Mouse (Mus musculus) neural tube, embryonic 15.5 days (tissue): ENCODE data around the gene Nckap5l. TPM values are rescaled to one million over a fixed set of nuclear protein-coding genes. Genes with fewer than 3 reads are reported as not detected.

Experiments
- ATAC-seq: fragments of 200-750 bp; cut with Nextera tagmentation; 2 replicates; pipeline ENCODE4 v1.8.0; 2017; ENCODE audit warnings: mild to moderate bottlenecking, moderate TSS enrichment, moderate library complexity; ENCODE audit not compliant: low FRiP score
- H3K27ac ChIP-seq: fragments of 300-500 bp; sonication (generic); replicated peaks from 2 replicates; pipeline ENCODE4 v1.5.1; 2015; ENCODE audit warnings: mild to moderate bottlenecking, inconsistent platforms
- H3K27me3 ChIP-seq: fragments of 300-500 bp; sonication (generic); replicated peaks from 2 replicates; pipeline ENCODE4 v1.6.1; 2015; ENCODE audit warnings: inconsistent platforms
- H3K36me3 ChIP-seq: fragments of 300-500 bp; sonication (generic); 2 replicates; pipeline ENCODE4 v1.6.1; 2015; ENCODE audit warnings: inconsistent platforms
- H3K4me1 ChIP-seq: fragments of 300-500 bp; sonication (generic); 2 replicates; pipeline ENCODE4 v1.6.1; 2015; ENCODE audit warnings: inconsistent platforms
- H3K4me2 ChIP-seq: fragments of 300-500 bp; sonication (generic); 2 replicates; pipeline ENCODE4 v1.6.1; 2015; ENCODE audit warnings: inconsistent platforms, mild to moderate bottlenecking, moderate library complexity
- H3K4me3 ChIP-seq: fragments of 300-500 bp; sonication (generic); replicated peaks from 2 replicates; pipeline ENCODE4 v1.5.1; 2015; ENCODE audit warnings: mild to moderate bottlenecking, inconsistent platforms
- H3K9ac ChIP-seq: fragments of 300-500 bp; sonication (generic); replicated peaks from 2 replicates; pipeline ENCODE4 v1.6.1; 2015; ENCODE audit warnings: mild to moderate bottlenecking, inconsistent platforms
- H3K9me3 ChIP-seq: fragments of 300-500 bp; sonication (generic); replicated peaks from 2 replicates; pipeline ENCODE4 v1.6.1; 2016; ENCODE audit warnings: inconsistent platforms
- WGBS: fragments of 180-500 bp; shearing (Covaris S2); methylation state at CpG from one replicate; pipeline ENCODE4 v1.1.7; 2015; ENCODE audit warnings: mixed read lengths; 5-methylcytosine and 5-hydroxymethylcytosine counted together
- polyA plus RNA-seq: library from polyadenylated mRNA; unstranded; fragments of >200 nt; fragmentation: Nextera tagmentation; extraction: Ambion mirVana; gene quantifications from 2 replicates; pipeline ENCODE4 v1.2.1, GENCODE M21; 2015

Nckap5l gene
- polyA plus RNA-seq, 1 experiment from 2014 or later, result 13.0 TPM

- 91% methylated on average over 15 of the region's 15 CpGs for WGBS
- Histone ChIP-seq H3K27me3 (no peaks in the 10 kb centered on the region), H3K4me1 (no peaks in the 10 kb centered on the region), H3K4me3 (no peak overlapping the region), H3K27ac (no peak overlapping the region), H3K9ac (no peak overlapping the region), H3K36me3 (peaks cover 78% of the 10 kb centered on the region), H3K4me2 (no peak overlapping the region), H3K9me3 (no peaks in the 10 kb centered on the region)
- no peak for ATAC-seq
Measured at GRCm38 (mm10) chr15:99406986-99407570, 50.5 kb downstream of the Nckap5l start.

- Histone ChIP-seq H3K4me2 (no peak overlapping the region), H3K4me1 (0 out of 2 replicates have a peak, but pooled peaks cover 3% of the 10 kb centered on the region), H3K9me3 (no peaks in the 10 kb centered on the region), H3K27ac (no peak overlapping the region; the same call in 1 of the 2 replicates), H3K36me3 (peaks cover 75% of the 10 kb centered on the region), H3K27me3 (no peaks in the 10 kb centered on the region), H3K9ac (no peak overlapping the region), H3K4me3 (no peak overlapping the region)
- ATAC-seq, result no peak
- 89% methylated on average over 9 of the region's 9 CpGs for WGBS
Measured at GRCm38 (mm10) chr15:99405150-99405549, 52.4 kb downstream of the Nckap5l start.

DNA sequence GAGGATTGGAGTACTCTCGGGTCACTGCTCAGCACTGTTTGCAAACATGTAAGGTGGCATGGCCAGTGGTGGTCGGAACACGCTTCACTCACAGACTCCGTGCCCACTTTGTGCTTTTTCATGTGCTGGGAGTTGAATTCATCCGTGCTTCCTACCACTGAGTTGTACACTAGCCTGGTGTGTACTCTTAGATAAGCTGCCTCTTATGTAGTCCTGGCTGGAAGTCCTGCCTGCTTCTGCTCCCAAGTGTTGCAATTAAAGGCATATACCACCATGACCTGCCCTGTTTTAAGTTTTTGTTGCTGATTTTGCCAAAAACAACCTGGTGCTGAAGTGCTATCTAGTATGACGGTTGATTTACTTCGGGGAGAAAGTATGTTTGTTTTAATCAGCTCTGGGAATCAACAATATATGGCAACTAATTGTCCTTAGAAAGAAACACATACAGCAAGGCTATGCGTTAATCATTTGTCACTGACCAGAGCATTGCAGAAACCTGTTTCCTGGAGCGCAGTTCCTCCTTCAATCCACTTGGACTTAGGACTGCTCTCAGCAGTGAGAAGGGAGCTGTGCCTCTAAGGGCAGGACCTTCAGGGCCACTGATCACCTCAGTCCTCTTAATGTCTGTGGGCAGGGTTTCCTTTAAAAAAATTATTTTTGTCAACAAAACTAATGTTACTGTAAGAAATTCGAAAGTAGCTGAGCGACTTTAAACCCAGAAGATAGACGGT lies 54.2 kb downstream of the Nckap5l start:
- Histone ChIP-seq H3K4me2 (no peak overlapping the region), H3K4me3 (no peak overlapping the region), H3K4me1 (peaks cover 17% of the 10 kb centered on the region), H3K36me3 (peaks cover 57% of the 10 kb centered on the region), H3K27ac (no peak overlapping the region), H3K27me3 (no peaks in the 10 kb centered on the region), H3K9ac (no peak overlapping the region), H3K9me3 (no peaks in the 10 kb centered on the region)
- WGBS, result 96% methylated on average over 12 of the region's 12 CpGs
- ATAC-seq, result no peak

- Histone ChIP-seq H3K9ac (no peak overlapping the region), H3K4me3 (no peak overlapping the region), H3K4me1 (peaks cover 34% of the 10 kb centered on the region), H3K27ac (no peak overlapping the region), H3K27me3 (no peaks in the 10 kb centered on the region), H3K4me2 (no peak overlapping the region), H3K36me3 (peaks cover 30% of the 10 kb centered on the region), H3K9me3 (no peaks in the 10 kb centered on the region)
- no peak for ATAC-seq
- WGBS, result 95% methylated on average over 6 of the region's 6 CpGs
Measured at GRCm38 (mm10) chr15:99400602-99401001, 56.9 kb downstream of the Nckap5l start.

DNA sequence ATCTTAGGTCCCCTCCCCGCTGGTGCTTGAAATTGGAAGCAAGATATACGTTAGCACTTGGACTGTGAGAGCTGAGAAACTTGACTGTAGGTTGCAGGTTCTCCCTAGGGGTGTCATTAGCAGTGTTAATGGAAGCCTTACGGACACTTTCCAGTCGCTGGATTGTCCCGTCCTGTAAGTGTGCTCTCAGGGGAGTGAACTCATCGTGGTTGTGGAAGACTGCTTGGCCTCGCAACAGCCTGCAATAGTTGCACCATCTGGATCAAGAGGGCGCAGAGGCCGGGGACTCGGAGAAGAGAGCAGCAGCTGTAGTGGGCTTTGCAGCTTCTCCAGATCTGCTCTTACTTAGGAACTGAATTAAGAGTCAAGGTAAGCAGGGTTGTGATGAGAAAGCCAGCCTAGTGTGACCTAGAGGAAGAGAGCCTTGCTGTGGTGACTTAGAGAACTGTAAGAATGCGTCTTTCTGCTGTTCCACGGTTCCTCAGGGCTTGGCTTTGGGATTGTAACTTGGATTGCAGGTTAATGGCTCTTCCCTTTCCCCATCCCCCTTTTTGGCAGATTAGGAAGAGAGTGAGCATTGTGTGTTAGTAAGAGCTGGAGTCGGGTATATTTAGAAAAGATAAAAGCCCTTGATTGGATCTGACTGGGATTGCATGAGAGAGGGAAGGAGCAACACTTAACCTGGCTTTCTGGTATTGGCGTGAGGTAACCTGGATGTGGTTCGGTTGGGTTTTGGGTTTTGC lies 57.9 kb downstream of the Nckap5l start:
- no peak for ATAC-seq
- no peak overlapping the region for H3K9ac ChIP-seq
- 60% methylated on average over 15 of the region's 15 CpGs for WGBS
- peaks cover 43% of the 10 kb centered on the region for H3K4me1 ChIP-seq
- H3K9me3 ChIP-seq, result no peaks in the 10 kb centered on the region
- H3K36me3 ChIP-seq, result peaks cover 20% of the 10 kb centered on the region
- no peak overlapping the region for H3K4me2 ChIP-seq
- no peak overlapping the region for H3K4me3 ChIP-seq
- no peak overlapping the region for H3K27ac ChIP-seq
- no peaks in the 10 kb centered on the region for H3K27me3 ChIP-seq

GRCm38 (mm10) chr15:99397622-99398021 lies 59.9 kb downstream of the Nckap5l start:
- H3K9me3 ChIP-seq, result no peaks in the 10 kb centered on the region
- H3K36me3 ChIP-seq, result peaks cover 4% of the 10 kb centered on the region
- ATAC-seq, result no peak
- H3K9ac ChIP-seq, result no peak overlapping the region
- H3K27ac ChIP-seq, result no peak overlapping the region
- no peak overlapping the region for H3K4me3 ChIP-seq
- peaks cover 54% of the 10 kb centered on the region for H3K4me1 ChIP-seq
- no peak overlapping the region for H3K4me2 ChIP-seq
- H3K27me3 ChIP-seq, result no peaks in the 10 kb centered on the region
- WGBS, result 79% methylated on average over 2 of the region's 2 CpGs

DNA sequence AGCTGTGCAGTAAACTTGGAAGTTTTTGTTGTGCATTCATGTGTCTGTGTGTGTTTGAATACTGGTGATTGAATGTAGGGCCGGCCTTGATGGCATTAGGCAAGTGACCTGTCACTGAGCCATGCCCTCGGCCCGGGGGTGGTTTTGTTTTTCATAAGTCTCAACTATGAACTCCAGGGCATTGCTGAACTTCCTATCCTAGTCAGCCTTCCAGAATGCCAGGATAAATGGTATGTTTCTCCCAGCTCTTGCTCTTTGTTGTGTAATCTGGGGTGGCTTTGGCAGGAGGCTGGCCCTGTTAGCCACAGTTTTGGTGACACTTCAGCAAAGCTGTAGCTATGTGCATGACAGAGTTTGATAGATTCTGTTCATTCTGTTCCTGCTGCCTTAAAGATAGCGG lies 60.7 kb downstream of the Nckap5l start:
- 73% methylated on average over 4 of the region's 4 CpGs for WGBS
- peaks cover 59% of the 10 kb centered on the region for H3K4me1 ChIP-seq
- no peak for ATAC-seq
- H3K27ac ChIP-seq, result no peak overlapping the region
- H3K36me3 ChIP-seq, result no peaks in the 10 kb centered on the region; the same call in 1 of the 2 replicates
- H3K4me2 ChIP-seq, result no peak overlapping the region
- H3K9me3 ChIP-seq, result no peaks in the 10 kb centered on the region
- H3K27me3 ChIP-seq, result no peaks in the 10 kb centered on the region
- no peak overlapping the region for H3K4me3 ChIP-seq
- no peak overlapping the region for H3K9ac ChIP-seq

DNA sequence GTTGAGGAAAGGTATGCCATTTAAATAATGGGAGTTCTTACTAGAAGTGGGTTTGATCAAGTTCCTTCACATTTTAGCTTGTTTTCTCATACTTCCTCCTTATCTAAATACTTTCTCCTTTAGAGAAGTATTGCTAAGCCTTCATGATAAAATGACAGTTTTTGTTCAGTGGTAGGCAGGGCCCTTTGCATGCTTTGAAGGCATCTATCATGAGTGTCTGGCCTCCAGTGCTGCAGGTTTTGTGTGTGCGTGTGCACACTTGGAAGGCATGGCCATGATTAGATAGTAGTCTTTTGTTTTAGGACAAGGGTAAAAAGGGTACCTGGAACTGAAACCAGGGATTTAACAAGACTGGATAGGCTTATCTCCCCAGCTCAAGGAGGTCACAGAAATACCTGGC lies 61.1 kb downstream of the Nckap5l start:
- Histone ChIP-seq H3K36me3 (no peaks in the 10 kb centered on the region), H3K27me3 (no peaks in the 10 kb centered on the region), H3K4me3 (no peak overlapping the region), H3K9ac (no peak overlapping the region), H3K4me1 (peaks cover 62% of the 10 kb centered on the region), H3K27ac (no peak overlapping the region), H3K9me3 (no peaks in the 10 kb centered on the region), H3K4me2 (no peak overlapping the region)
- 69% methylated on average over 1 of the region's 1 CpGs for WGBS
- no peak for ATAC-seq

DNA sequence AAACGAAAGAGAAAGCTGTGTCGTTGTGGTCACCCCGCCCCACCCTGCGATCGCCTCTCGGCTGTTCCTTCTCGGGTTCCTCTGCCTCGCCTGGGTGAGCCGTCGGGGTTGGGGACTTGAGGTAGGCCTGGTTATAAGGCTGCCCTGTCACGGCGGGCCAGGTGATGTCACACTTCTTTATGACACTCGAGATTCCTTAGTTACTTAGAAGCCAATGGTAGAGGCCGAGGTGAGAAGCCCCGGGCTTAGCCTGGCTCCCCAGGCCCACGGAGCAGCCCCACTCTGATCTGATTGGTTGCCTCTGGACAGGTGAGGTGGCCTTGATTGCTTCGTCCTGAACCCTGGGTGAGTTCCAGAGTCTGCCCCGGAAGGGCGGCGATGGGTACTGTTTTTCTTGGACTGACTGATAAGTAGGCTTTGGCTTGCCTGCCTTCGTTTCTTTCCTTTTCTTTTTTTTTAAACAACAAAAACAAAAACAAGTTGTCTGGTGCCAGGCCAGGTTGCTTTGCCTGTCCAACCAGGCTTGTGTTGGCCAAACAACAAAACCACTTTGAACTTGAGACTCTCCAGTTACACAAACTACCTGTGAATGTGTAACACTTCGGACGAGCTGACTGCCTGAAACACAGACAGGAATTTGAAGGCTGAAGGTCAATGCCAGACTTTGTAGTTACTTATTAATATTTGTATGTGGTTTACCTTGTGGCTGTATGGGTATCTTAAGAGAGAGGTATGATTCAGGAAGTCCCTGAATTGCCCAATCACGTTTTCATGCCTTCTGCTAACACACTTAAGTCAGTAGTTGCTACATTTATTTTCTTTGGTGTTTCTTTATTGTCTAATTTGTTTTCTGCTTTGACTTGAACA lies 63.9 kb downstream of the Nckap5l start:
- Histone ChIP-seq H3K27ac (peak overlapping the region; percentile 98), H3K4me1 (peaks cover 48% of the 10 kb centered on the region), H3K9ac (peak overlapping the region; percentile 84), H3K9me3 (no peaks in the 10 kb centered on the region), H3K4me2 (peak overlapping the region; percentile 90), H3K36me3 (no peaks in the 10 kb centered on the region), H3K4me3 (peak overlapping the region; percentile 88), H3K27me3 (no peaks in the 10 kb centered on the region)
- peak; percentile 45; the same call in 1 of the 2 replicates for ATAC-seq
- WGBS, result 12% methylated on average over 23 of the region's 24 CpGs

- Histone ChIP-seq H3K4me2 (peak within 1 kb of the TSS; percentile 90), H3K9me3 (no peaks in the 10 kb centered on the region), H3K27ac (peak within 1 kb of the TSS; percentile 98), H3K36me3 (no peaks in the 10 kb centered on the region), H3K9ac (peak within 1 kb of the TSS; percentile 84), H3K4me3 (peak within 1 kb of the TSS; percentile 88), H3K27me3 (no peaks in the 10 kb centered on the region), H3K4me1 (peaks cover 44% of the 10 kb centered on the region)
- WGBS, result under 1% methylated on average over 51 of the region's 51 CpGs
- ATAC-seq, result peak; percentile 100
Measured at GRCm38 (mm10) chr15:99392486-99393385, 64.8 kb downstream of the Nckap5l start, which contains the start of gene Tmbim6. TSS of gene Tmbim6 (plus strand) at chr15:99392882.
